Mouse (Mus musculus) megakaryocyte, embryonic 14.5 days (primary cell): ENCODE results near the gene Cadm3.

Experiments used
- FLI1 ChIP-seq: IDR thresholded peaks from 2 replicates; pipeline ENCODE4 v1.6.1; 2012; ENCODE audit warnings: low read length, inconsistent platforms, mixed read lengths
- GATA1 ChIP-seq: IDR thresholded peaks from 3 replicates; pipeline ENCODE4 v1.6.1; 2012; ENCODE audit warnings: mixed read lengths, low read length, inconsistent platforms, borderline replicate concordance

GRCm38 (mm10) chr1:173414631-173415030, 47.1 kb upstream of the Cadm3 start:
- no peak for TF ChIP-seq GATA1
- TF ChIP-seq FLI1, result no peak
